Mouse (Mus musculus) Muller cell, postnatal 12 days (primary cell): ENCODE data around the gene Ap5z1.

Source experiments
- DNase-seq: peaks from one replicate; pipeline ENCODE4 v3.0.0-alpha.2; 2015; ENCODE audit errors: inconsistent ontology term

Gene Ap5z1

GRCm38 (mm10) chr5:142520360-142520759 lies 56.6 kb downstream of the Ap5z1 start:
- no peak for DNase-seq

GRCm38 (mm10) chr5:142521195-142521866 lies 57.6 kb downstream of the Ap5z1 start:
- no peak for DNase-seq

GRCm38 (mm10) chr5:142524711-142525464 lies 61.1 kb downstream of the Ap5z1 start:
- DNase-seq: no peak
